Mouse (Mus musculus) midbrain, embryonic 13.5 days (tissue): ENCODE data around the gene Prpf4b. TPM values are rescaled to one million over a fixed set of nuclear protein-coding genes. Genes with fewer than 3 reads are reported as not detected.
"Not testable (repeated sequence)": the region's sequence is repeated elsewhere in the genome, so short reads cannot be mapped to it uniquely, and the experiment has no call there.

Source experiments
- ATAC-seq: fragments of 200-750 bp; cut with Nextera tagmentation; 2 replicates; pipeline ENCODE4 v1.8.0; 2017; ENCODE audit warnings: mild to moderate bottlenecking, moderate TSS enrichment, moderate library complexity
- H3K27ac ChIP-seq: fragments of 300-500 bp; sonication (generic); 2 replicates; pipeline ENCODE4 v1.5.1; 2015; ENCODE audit warnings: inconsistent platforms, mild to moderate bottlenecking, moderate library complexity
- H3K27me3 ChIP-seq: fragments of 300-500 bp; sonication (generic); 2 replicates; pipeline ENCODE4 v1.6.1; 2015; ENCODE audit warnings: mild to moderate bottlenecking, inconsistent platforms
- H3K36me3 ChIP-seq: fragments of 300-500 bp; sonication (generic); 2 replicates; pipeline ENCODE4 v1.6.1; 2015; ENCODE audit warnings: mild to moderate bottlenecking, inconsistent platforms
- H3K4me1 ChIP-seq: fragments of 300-500 bp; sonication (generic); replicated peaks from 2 replicates; pipeline ENCODE4 v1.6.1; 2015; ENCODE audit warnings: inconsistent platforms
- H3K4me2 ChIP-seq: fragments of 300-500 bp; sonication (generic); replicated peaks from 2 replicates; pipeline ENCODE4 v1.6.1; 2015; ENCODE audit warnings: moderate library complexity, mild to moderate bottlenecking, inconsistent platforms
- H3K4me3 ChIP-seq: fragments of 300-500 bp; sonication (generic); replicated peaks from 2 replicates; pipeline ENCODE4 v1.5.1; 2015; ENCODE audit warnings: mild to moderate bottlenecking, inconsistent platforms
- H3K9ac ChIP-seq: fragments of 300-500 bp; sonication (generic); replicated peaks from 2 replicates; pipeline ENCODE4 v1.6.1; 2015; ENCODE audit warnings: mild to moderate bottlenecking, inconsistent platforms
- H3K9me3 ChIP-seq: fragments of 300-500 bp; sonication (generic); 2 replicates; pipeline ENCODE4 v1.6.1; 2016; ENCODE audit warnings: mild to moderate bottlenecking, inconsistent platforms
- WGBS: fragments of 180-500 bp; shearing (Covaris S2); methylation state at CpG from one replicate; pipeline ENCODE4 v1.1.7; 2015; 5-methylcytosine and 5-hydroxymethylcytosine counted together
- polyA plus RNA-seq: library from polyadenylated mRNA; unstranded; fragments of >200 nt; fragmentation: Nextera tagmentation; extraction: Ambion mirVana; gene quantifications from 2 replicates; pipeline ENCODE4 v1.2.1, GENCODE M21; 2015

Prpf4b gene
- 80.2 and 80.9 TPM in 2 replicates for polyA plus RNA-seq

GRCm38 (mm10) chr13:34875166-34875710 is at the start of gene Prpf4b:
Gene Prpf4b (plus strand): TSS chr13:34875302.
- ATAC-seq, result peak; percentile 83
- Histone ChIP-seq H3K4me1 (peaks cover 36% of the 10 kb centered on the region), H3K9ac (peak within 1 kb of the TSS; percentile 90), H3K36me3 (no peaks in the 10 kb centered on the region), H3K27ac (peak within 1 kb of the TSS; percentile 97), H3K4me3 (peak within 1 kb of the TSS; percentile 81), H3K27me3 (no peaks in the 10 kb centered on the region), H3K9me3 (no peaks in the 10 kb centered on the region), H3K4me2 (peak within 1 kb of the TSS; percentile 82)
- WGBS, result 1% methylated on average over 40 of the region's 40 CpGs

- H3K9ac ChIP-seq, result no peak overlapping the region
- H3K36me3 ChIP-seq, result no peaks in the 10 kb centered on the region
- H3K27me3 ChIP-seq, result no peaks in the 10 kb centered on the region
- no peak overlapping the region for H3K4me2 ChIP-seq
- H3K4me1 ChIP-seq, result peaks cover 23% of the 10 kb centered on the region
- peak overlapping the region; percentile 73 for H3K27ac ChIP-seq
- ATAC-seq, result peak; percentile 94
- 76% methylated on average over 3 of the region's 3 CpGs for WGBS
- H3K9me3 ChIP-seq, result no peaks in the 10 kb centered on the region
- H3K4me3 ChIP-seq, result no peak overlapping the region
These were observed 48.1 kb upstream of the Prpf4b start for GRCm38 (mm10) chr13:34826760-34827690.

GRCm38 (mm10) chr13:34827988-34828882 is 46.9 kb upstream of the Prpf4b start:
- no peaks in the 10 kb centered on the region for H3K27me3 ChIP-seq
- H3K27ac ChIP-seq, result no peak overlapping the region
- no peak overlapping the region for H3K4me3 ChIP-seq
- no peaks in the 10 kb centered on the region for H3K9me3 ChIP-seq
- H3K4me2 ChIP-seq, result no peak overlapping the region
- H3K9ac ChIP-seq, result no peak overlapping the region
- peaks cover 23% of the 10 kb centered on the region for H3K4me1 ChIP-seq
- ATAC-seq, result no peak
- no peaks in the 10 kb centered on the region for H3K36me3 ChIP-seq
- WGBS, result 62% methylated on average over 10 of the region's 10 CpGs

DNA sequence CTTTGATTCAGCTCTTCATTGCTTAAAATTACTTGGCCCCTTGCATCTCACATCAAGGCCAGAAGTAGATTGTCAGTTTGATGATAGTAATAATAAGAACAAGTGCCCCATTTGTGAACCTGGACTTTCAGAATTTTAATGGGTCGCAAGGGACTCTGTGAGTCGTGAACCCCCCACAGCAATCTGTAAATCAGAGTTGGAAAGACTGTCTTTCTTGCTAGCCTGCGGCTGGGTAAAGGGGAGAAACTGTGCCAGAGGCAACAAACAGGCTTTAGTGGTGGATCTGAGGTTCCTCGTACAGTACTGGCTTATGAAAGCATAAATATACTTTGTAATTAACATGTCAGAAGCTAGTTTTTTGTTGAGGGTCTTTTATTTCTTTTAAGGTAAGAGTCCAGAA is 32.3 kb upstream of the Prpf4b start:
- Histone ChIP-seq H3K4me2 (no peak overlapping the region), H3K36me3 (no peaks in the 10 kb centered on the region), H3K9ac (no peak overlapping the region), H3K27ac (no peak overlapping the region), H3K4me3 (no peak overlapping the region), H3K27me3 (no peaks in the 10 kb centered on the region), H3K9me3 (no peaks in the 10 kb centered on the region), H3K4me1 (no peaks in the 10 kb centered on the region)
- ATAC-seq, result no peak
- WGBS, result 92% methylated on average over 4 of the region's 4 CpGs

GRCm38 (mm10) chr13:34850759-34851158 is 24.3 kb upstream of the Prpf4b start:
- 81% methylated on average over 3 of the region's 3 CpGs for WGBS
- no peak for ATAC-seq

DNA sequence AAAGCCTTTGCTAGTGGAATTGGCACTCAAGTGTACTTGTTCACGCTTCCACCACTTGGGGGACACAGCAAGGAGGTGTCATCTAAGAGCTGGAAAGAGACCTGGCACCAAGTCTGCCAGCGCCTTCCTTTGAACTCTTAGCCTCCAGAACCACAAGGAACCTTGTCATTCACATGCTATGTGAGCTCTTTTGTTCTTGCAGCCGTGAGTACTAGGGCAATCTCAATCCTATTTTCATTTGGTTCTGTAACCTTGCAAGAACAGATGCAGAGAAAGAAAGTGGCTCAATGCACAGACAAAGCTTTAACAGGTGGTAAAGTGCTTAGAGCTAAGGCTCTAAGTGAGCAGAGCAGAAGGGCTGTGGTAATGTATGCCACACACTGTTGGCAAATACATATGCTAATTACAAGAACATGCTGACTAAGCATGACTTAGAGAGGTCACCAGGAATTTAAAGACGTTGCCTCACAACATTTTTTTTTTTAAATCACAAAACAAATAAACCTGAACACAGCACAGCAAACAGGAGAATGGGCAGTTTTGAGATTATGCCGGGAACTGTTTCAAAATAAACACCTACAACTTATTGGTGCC is 23.8 kb upstream of the Prpf4b start:
- peaks cover 26% of the 10 kb centered on the region; the same call in 1 of the 2 replicates for H3K9me3 ChIP-seq
- H3K27ac ChIP-seq, result no peak overlapping the region
- no peak overlapping the region for H3K4me2 ChIP-seq
- H3K36me3 ChIP-seq, result 0 out of 2 replicates have a peak, but pooled peaks cover 4% of the 10 kb centered on the region
- H3K9ac ChIP-seq, result no peak overlapping the region
- no peaks in the 10 kb centered on the region for H3K4me1 ChIP-seq
- H3K4me3 ChIP-seq, result no peak overlapping the region
- no peaks in the 10 kb centered on the region for H3K27me3 ChIP-seq
- WGBS, result 70% methylated on average over 5 of the region's 5 CpGs
- no peak for ATAC-seq

More at GRCm38 (mm10) chr13:34850759-34851158, 24.3 kb upstream of the Prpf4b start:
- H3K9me3 ChIP-seq, result peaks cover 25% of the 10 kb centered on the region; the same call in 1 of the 2 replicates
- H3K4me2 ChIP-seq, result no peak overlapping the region
- H3K27me3 ChIP-seq, result no peaks in the 10 kb centered on the region
- H3K27ac ChIP-seq, result no peak overlapping the region
- H3K9ac ChIP-seq, result no peak overlapping the region
- H3K4me1 ChIP-seq, result no peaks in the 10 kb centered on the region
- 0 out of 2 replicates have a peak, but pooled peaks cover 4% of the 10 kb centered on the region for H3K36me3 ChIP-seq
- H3K4me3 ChIP-seq, result no peak overlapping the region

- no peaks in the 10 kb centered on the region for H3K27me3 ChIP-seq
- no peaks in the 10 kb centered on the region for H3K4me1 ChIP-seq
- H3K4me3 ChIP-seq, result no peak overlapping the region
- no peak overlapping the region for H3K9ac ChIP-seq
- no peak overlapping the region for H3K27ac ChIP-seq
- H3K36me3 ChIP-seq, result 0 out of 2 replicates have a peak, but pooled peaks cover 4% of the 10 kb centered on the region
- no peak for ATAC-seq
- H3K4me2 ChIP-seq, result no peak overlapping the region
- WGBS, result 34% methylated on average over 2 of the region's 2 CpGs
- H3K9me3 ChIP-seq, result peaks cover 26% of the 10 kb centered on the region; the same call in 1 of the 2 replicates
These were observed 17.6 kb upstream of the Prpf4b start for GRCm38 (mm10) chr13:34857526-34857925.

- 86% methylated on average over 5 of the region's 5 CpGs for WGBS
- H3K4me2 ChIP-seq, result no peak overlapping the region
- no peak overlapping the region for H3K9ac ChIP-seq
- peaks cover 15% of the 10 kb centered on the region; the same call in 1 of the 2 replicates for H3K9me3 ChIP-seq
- ATAC-seq, result no peak
- H3K4me3 ChIP-seq, result no peak overlapping the region
- H3K27me3 ChIP-seq, result no peaks in the 10 kb centered on the region
- no peaks in the 10 kb centered on the region for H3K4me1 ChIP-seq
- H3K36me3 ChIP-seq, result no peaks in the 10 kb centered on the region
- no peak overlapping the region for H3K27ac ChIP-seq
These were observed 15.7 kb upstream of the Prpf4b start for GRCm38 (mm10) chr13:34859406-34859805.

- WGBS, result 60% methylated on average over 7 of the region's 8 CpGs
- H3K4me3 ChIP-seq, result not testable (repeated sequence)
These were observed 13.9 kb upstream of the Prpf4b start for GRCm38 (mm10) chr13:34861166-34861565.

GRCm38 (mm10) chr13:34864420-34865169 is 10.5 kb upstream of the Prpf4b start:
- ATAC-seq, result peak; percentile 86
- Histone ChIP-seq H3K4me1 (no peaks in the 10 kb centered on the region), H3K36me3 (no peaks in the 10 kb centered on the region), H3K9ac (no peak overlapping the region), H3K27me3 (no peaks in the 10 kb centered on the region), H3K4me2 (no peak overlapping the region), H3K4me3 (no peak overlapping the region), H3K27ac (no peak overlapping the region), H3K9me3 (no peaks in the 10 kb centered on the region)
- WGBS, result 43% methylated on average over 7 of the region's 7 CpGs

More at GRCm38 (mm10) chr13:34861166-34861565, 13.9 kb upstream of the Prpf4b start:
- H3K36me3 ChIP-seq, ATAC-seq, H3K4me2 ChIP-seq, H3K9ac ChIP-seq, H3K4me1 ChIP-seq, H3K9me3 ChIP-seq, H3K27me3 ChIP-seq, H3K27ac ChIP-seq: not testable (repeated sequence)
